Mouse (Mus musculus): ENCODE measurements around the gene Nucb2. TPM values are rescaled to one million over a fixed set of nuclear protein-coding genes. Genes with fewer than 3 reads are reported as not detected.

Gene Nucb2
- polyA plus RNA-seq, 1 experiment, result 18.6 TPM

DNA sequence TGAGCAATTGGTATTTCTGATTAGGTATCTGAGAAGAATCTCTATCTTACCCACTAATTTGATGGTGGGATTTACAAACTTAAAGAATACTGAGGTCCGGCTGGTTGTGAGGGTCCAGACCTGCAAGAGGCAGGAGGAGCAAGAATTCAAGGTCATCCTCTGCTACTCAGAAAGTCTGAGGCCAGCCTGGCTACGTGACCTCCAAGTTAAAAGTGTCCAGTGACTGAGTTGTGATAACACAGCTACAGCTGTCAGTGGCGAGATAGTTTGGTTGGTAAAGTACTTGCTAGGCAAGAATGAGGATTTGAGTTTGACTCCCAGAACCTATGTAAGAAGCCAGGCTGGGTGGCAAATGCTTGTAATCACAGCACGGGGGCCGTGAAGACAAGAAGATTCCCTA is 14.0 kb downstream of the Nucb2 start:
- no peak for DNase-seq (ENCODE audit: extremely low spot score in 1 of 2, low spot score in 1 of 2)

GRCm38 (mm10) chr7:116519805-116520204 is 15.6 kb downstream of the Nucb2 start:
- DNase-seq (ENCODE audit: extremely low spot score in 1 of 2, low spot score in 1 of 2), result peak in 1 of 2 experiments; percentile 27

- DNase-seq (ENCODE audit: extremely low spot score in 1 of 2, low spot score in 1 of 2), result no peak
These were observed 20.4 kb downstream of the Nucb2 start for GRCm38 (mm10) chr7:116524577-116524976.

- no peak for DNase-seq (ENCODE audit: extremely low spot score in 1 of 2, low spot score in 1 of 2)
These were observed 25.6 kb downstream of the Nucb2 start for GRCm38 (mm10) chr7:116529793-116530192.

GRCm38 (mm10) chr7:116530470-116530869 is 26.3 kb downstream of the Nucb2 start:
- DNase-seq (ENCODE audit: extremely low spot score in 1 of 2, low spot score in 1 of 2), result no peak

DNA sequence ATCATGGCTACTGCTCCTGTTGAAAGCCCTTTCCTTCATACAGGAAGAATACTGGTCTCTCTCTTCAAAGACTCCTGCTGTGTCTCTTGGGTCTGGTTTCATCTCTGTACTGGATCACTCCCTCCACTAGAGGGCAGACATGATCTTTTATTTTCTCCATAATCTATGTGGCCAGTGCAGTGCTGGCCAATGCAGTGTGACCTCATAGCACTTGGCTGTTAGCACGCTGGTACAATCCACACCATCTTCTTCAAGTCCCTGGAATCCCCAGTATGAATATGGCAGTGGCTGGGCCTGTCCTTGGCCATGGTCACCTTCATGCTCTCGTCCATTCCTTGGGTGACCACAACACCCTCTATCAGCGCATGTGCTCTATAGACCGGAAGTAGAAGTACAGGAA is 27.1 kb downstream of the Nucb2 start:
- DNase-seq (ENCODE audit: extremely low spot score in 1 of 2, low spot score in 1 of 2), result peak in 1 of 2 experiments; percentile 72

DNA sequence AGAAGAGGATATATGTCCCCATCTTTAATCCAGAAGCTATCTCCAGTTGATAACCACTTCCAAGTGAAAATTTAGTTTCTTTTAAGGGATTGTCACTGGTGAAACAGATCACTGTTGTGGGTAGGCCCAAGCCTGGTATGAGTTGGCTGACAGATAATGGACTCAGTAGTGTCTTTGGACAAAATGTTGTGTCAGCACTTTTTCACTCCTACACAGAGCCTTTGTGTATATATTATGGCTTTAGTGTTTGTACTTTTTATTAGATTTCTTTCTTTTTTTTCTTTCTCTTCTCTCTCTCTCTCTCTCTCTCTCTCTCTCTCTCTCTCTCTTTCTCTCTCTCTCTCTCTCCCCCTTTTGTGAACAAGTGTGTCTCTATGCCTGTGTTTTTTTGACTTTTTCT is 52.7 kb downstream of the Nucb2 start:
- DNase-seq (ENCODE audit: extremely low spot score in 1 of 2, low spot score in 1 of 2), result no peak

GRCm38 (mm10) chr7:116574551-116574950 is 70.4 kb downstream of the Nucb2 start:
- DNase-seq (ENCODE audit: extremely low spot score in 1 of 2, low spot score in 1 of 2), result peak in 1 of 2 experiments; percentile 7

Other genes starting within 250 kb of the Nucb2 start
- gene Plekha7, start 196.0 kb upstream of the Nucb2 start, polyA plus RNA-seq (2012; rRNA removed), result 23.9 and 28.3 TPM in 2 replicates
- gene Rps13, start 170.2 kb upstream of the Nucb2 start, polyA plus RNA-seq (2012; rRNA removed), result 443 and 539 TPM in 2 replicates
- gene Pik3c2a, start 60.9 kb upstream of the Nucb2 start, polyA plus RNA-seq (2012; rRNA removed), result 15.2 and 16.9 TPM in 2 replicates